Mouse (Mus musculus): ENCODE results near the gene Prss35. TPM values are rescaled to one million over a fixed set of nuclear protein-coding genes. Genes with fewer than 3 reads are reported as not detected.

The Prss35 gene
- polyA plus RNA-seq, 1 experiment from 2014 or later: 8.4 TPM

GRCm38 (mm10) chr9:86728214-86728814 lies 15.1 kb upstream of the Prss35 start:
- Histone ChIP-seq H3K9ac (replicated peaks; ENCODE audit: low read length) (no peak overlapping the region), H3K27me3 (ENCODE audit: insufficient read depth, low read length) (no peaks in the 10 kb centered on the region), H3K4me3 (ENCODE audit: low read length) (no peak overlapping the region), H3K27ac (ENCODE audit: low read length) (no peak overlapping the region), H3K4me1 (ENCODE audit: insufficient read depth, low read length) (no peaks in the 10 kb centered on the region), H3K9me3 (ENCODE audit: low read length) (no peaks in the 10 kb centered on the region), H3K4me2 (replicated peaks; ENCODE audit: low read depth, low read length) (no peak overlapping the region), H3K36me3 (ENCODE audit: insufficient read depth, low read length) (no peaks in the 10 kb centered on the region)
- WGBS: 69% methylated on average over 10 of the region's 10 CpGs
- ATAC-seq (ENCODE audit: low FRiP score, low TSS enrichment): 0 out of 2 replicates have a peak, but pooled peaks have one; percentile 69

DNA sequence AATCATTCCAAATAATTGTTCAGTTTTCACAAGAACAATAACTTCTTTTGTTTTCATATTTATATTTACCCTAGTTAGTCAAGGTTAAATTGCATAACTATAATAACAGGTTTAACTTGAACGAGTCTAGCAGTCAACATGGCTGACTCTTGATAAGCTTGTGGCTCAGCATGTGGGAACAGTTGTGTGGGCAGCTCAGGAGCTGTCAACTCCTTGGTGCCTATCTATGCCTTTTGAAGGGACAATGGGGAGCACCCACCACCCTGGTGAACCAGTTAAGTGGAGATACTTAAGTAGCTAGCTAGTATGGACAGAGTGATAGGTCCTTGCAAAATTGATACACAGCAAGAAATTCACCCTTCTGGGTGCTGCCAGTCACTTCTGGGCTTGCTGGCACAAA lies 14.4 kb upstream of the Prss35 start:
- 79% methylated on average over 1 of the region's 1 CpGs for WGBS
- no peak overlapping the region for H3K27ac ChIP-seq (ENCODE audit: low read length)
- H3K27me3 ChIP-seq (ENCODE audit: insufficient read depth, low read length): no peaks in the 10 kb centered on the region
- no peaks in the 10 kb centered on the region for H3K4me1 ChIP-seq (ENCODE audit: insufficient read depth, low read length)
- no peak overlapping the region for H3K4me3 ChIP-seq (ENCODE audit: low read length)
- H3K9ac ChIP-seq (replicated peaks; ENCODE audit: low read length): no peak overlapping the region
- no peak overlapping the region for H3K4me2 ChIP-seq (replicated peaks; ENCODE audit: low read depth, low read length)
- no peaks in the 10 kb centered on the region for H3K9me3 ChIP-seq (ENCODE audit: low read length)
- no peaks in the 10 kb centered on the region for H3K36me3 ChIP-seq (ENCODE audit: insufficient read depth, low read length)
- ATAC-seq (ENCODE audit: low FRiP score, low TSS enrichment): no peak

GRCm38 (mm10) chr9:86729811-86730210 lies 13.6 kb upstream of the Prss35 start:
- no peaks in the 10 kb centered on the region for H3K4me1 ChIP-seq (ENCODE audit: insufficient read depth, low read length)
- no peaks in the 10 kb centered on the region for H3K27me3 ChIP-seq (ENCODE audit: insufficient read depth, low read length)
- no peak for ATAC-seq (ENCODE audit: low FRiP score, low TSS enrichment)
- H3K4me3 ChIP-seq (ENCODE audit: low read length): no peak overlapping the region
- H3K9me3 ChIP-seq (ENCODE audit: low read length): no peaks in the 10 kb centered on the region
- no peak overlapping the region for H3K27ac ChIP-seq (ENCODE audit: low read length)
- no peaks in the 10 kb centered on the region for H3K36me3 ChIP-seq (ENCODE audit: insufficient read depth, low read length)
- H3K9ac ChIP-seq (replicated peaks; ENCODE audit: low read length): no peak overlapping the region
- H3K4me2 ChIP-seq (replicated peaks; ENCODE audit: low read depth, low read length): no peak overlapping the region
- 91% methylated on average over 3 of the region's 3 CpGs for WGBS

DNA sequence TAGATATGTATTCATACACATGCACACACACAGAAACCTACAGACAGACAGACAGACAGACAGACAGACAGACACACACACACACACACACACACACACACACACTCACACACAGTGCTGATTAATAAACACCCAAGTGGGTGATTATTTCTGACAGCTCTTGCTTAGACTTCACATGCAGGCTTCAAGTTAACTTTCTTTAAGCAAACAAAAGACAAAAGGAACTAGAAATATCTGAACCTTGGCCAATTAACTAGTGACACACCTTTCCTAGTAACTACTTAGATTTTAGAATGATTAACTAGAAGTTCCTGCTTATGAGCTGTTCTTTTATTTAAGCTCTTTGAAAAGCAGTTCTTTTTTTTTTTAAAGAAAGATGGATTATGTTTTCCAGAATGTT lies 9.1 kb upstream of the Prss35 start:
- Histone ChIP-seq H3K36me3 (ENCODE audit: insufficient read depth, low read length) (no peaks in the 10 kb centered on the region), H3K27ac (ENCODE audit: low read length) (no peak overlapping the region), H3K27me3 (ENCODE audit: insufficient read depth, low read length) (no peaks in the 10 kb centered on the region), H3K4me3 (ENCODE audit: low read length) (no peak overlapping the region), H3K9me3 (ENCODE audit: low read length) (no peaks in the 10 kb centered on the region), H3K9ac (replicated peaks; ENCODE audit: low read length) (no peak overlapping the region), H3K4me1 (ENCODE audit: insufficient read depth, low read length) (no peaks in the 10 kb centered on the region), H3K4me2 (replicated peaks; ENCODE audit: low read depth, low read length) (no peak overlapping the region)
- no peak for ATAC-seq (ENCODE audit: low FRiP score, low TSS enrichment)

DNA sequence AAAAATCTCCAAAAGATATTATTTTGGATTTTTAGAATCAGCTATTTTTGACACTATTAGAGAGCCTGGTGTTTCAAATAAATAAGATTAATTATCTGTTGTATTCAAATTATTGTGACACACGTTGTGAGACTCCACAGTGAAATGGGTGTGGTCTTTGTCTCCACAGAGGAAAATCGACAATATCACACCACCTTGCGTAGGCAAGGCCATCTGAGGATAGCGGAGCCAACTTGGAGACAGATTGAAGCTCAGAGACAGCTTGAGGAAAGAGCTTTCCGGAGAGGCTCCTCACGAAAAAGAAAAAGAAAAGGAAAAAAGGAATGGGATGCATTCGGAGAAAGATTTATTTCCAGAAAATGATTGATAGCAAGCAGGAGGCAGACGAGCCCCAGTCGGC lies 8.7 kb upstream of the Prss35 start:
- no peak overlapping the region for H3K27ac ChIP-seq (ENCODE audit: low read length)
- no peaks in the 10 kb centered on the region for H3K9me3 ChIP-seq (ENCODE audit: low read length)
- H3K27me3 ChIP-seq (ENCODE audit: insufficient read depth, low read length): no peaks in the 10 kb centered on the region
- H3K4me3 ChIP-seq (ENCODE audit: low read length): no peak overlapping the region
- no peaks in the 10 kb centered on the region for H3K4me1 ChIP-seq (ENCODE audit: insufficient read depth, low read length)
- WGBS: 62% methylated on average over 9 of the region's 9 CpGs
- no peak overlapping the region for H3K4me2 ChIP-seq (replicated peaks; ENCODE audit: low read depth, low read length)
- no peaks in the 10 kb centered on the region for H3K36me3 ChIP-seq (ENCODE audit: insufficient read depth, low read length)
- ATAC-seq (ENCODE audit: low FRiP score, low TSS enrichment): no peak
- H3K9ac ChIP-seq (replicated peaks; ENCODE audit: low read length): no peak overlapping the region

DNA sequence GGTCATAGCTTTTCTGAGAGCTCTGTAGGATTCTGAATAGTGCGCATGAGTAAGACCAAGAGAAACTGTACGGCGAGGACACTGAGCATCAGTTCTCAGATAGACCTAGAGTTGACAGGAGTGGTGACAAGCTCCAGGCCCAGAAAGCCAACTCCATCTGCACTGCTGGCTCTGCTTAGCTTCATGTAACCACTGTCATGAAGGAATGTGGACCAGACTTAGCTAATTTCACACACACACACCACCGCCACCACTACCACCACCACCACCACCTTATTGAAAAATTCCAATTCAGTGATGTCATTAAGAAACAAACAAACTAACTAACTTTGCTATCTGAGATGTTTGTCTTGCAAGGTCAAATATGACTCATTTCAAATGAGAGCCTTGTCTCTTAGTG lies 6.5 kb upstream of the Prss35 start:
- H3K27me3 ChIP-seq (ENCODE audit: insufficient read depth, low read length): no peaks in the 10 kb centered on the region
- H3K9me3 ChIP-seq (ENCODE audit: low read length): no peaks in the 10 kb centered on the region
- no peak overlapping the region for H3K4me2 ChIP-seq (replicated peaks; ENCODE audit: low read depth, low read length)
- ATAC-seq (ENCODE audit: low FRiP score, low TSS enrichment): no peak
- WGBS: 93% methylated on average over 4 of the region's 4 CpGs
- H3K9ac ChIP-seq (replicated peaks; ENCODE audit: low read length): no peak overlapping the region
- no peaks in the 10 kb centered on the region for H3K4me1 ChIP-seq (ENCODE audit: insufficient read depth, low read length)
- no peak overlapping the region for H3K4me3 ChIP-seq (ENCODE audit: low read length)
- H3K36me3 ChIP-seq (ENCODE audit: insufficient read depth, low read length): no peaks in the 10 kb centered on the region
- no peak overlapping the region for H3K27ac ChIP-seq (ENCODE audit: low read length)

- Histone ChIP-seq H3K9ac (replicated peaks; ENCODE audit: low read length) (no peak overlapping the region), H3K27ac (ENCODE audit: low read length) (no peak overlapping the region), H3K4me2 (replicated peaks; ENCODE audit: low read depth, low read length) (no peak overlapping the region), H3K9me3 (ENCODE audit: low read length) (no peaks in the 10 kb centered on the region), H3K27me3 (ENCODE audit: insufficient read depth, low read length) (no peaks in the 10 kb centered on the region; the same call in 1 of the 2 replicates), H3K36me3 (ENCODE audit: insufficient read depth, low read length) (no peaks in the 10 kb centered on the region), H3K4me1 (ENCODE audit: insufficient read depth, low read length) (peaks cover 2% of the 10 kb centered on the region), H3K4me3 (ENCODE audit: low read length) (no peak overlapping the region)
- no peak for ATAC-seq (ENCODE audit: low FRiP score, low TSS enrichment)
- 32% methylated on average over 1 of the region's 1 CpGs for WGBS
Measured at GRCm38 (mm10) chr9:86738067-86738466, 5.4 kb upstream of the Prss35 start.

GRCm38 (mm10) chr9:86738801-86739200 lies 4.6 kb upstream of the Prss35 start:
- no peaks in the 10 kb centered on the region for H3K36me3 ChIP-seq (ENCODE audit: insufficient read depth, low read length)
- H3K4me3 ChIP-seq (ENCODE audit: low read length): no peak overlapping the region
- no peak overlapping the region for H3K4me2 ChIP-seq (replicated peaks; ENCODE audit: low read depth, low read length)
- H3K9me3 ChIP-seq (ENCODE audit: low read length): no peaks in the 10 kb centered on the region
- H3K27me3 ChIP-seq (ENCODE audit: insufficient read depth, low read length): no peaks in the 10 kb centered on the region; the same call in 1 of the 2 replicates
- no peak for ATAC-seq (ENCODE audit: low FRiP score, low TSS enrichment)
- no peak overlapping the region for H3K9ac ChIP-seq (replicated peaks; ENCODE audit: low read length)
- H3K4me1 ChIP-seq (ENCODE audit: insufficient read depth, low read length): peaks cover 6% of the 10 kb centered on the region
- WGBS: 93% methylated on average over 8 of the region's 8 CpGs
- H3K27ac ChIP-seq (ENCODE audit: low read length): no peak overlapping the region

- ATAC-seq (ENCODE audit: low FRiP score, low TSS enrichment): no peak
- H3K27me3 ChIP-seq (ENCODE audit: insufficient read depth, low read length): no peaks in the 10 kb centered on the region; the same call in 1 of the 2 replicates
- peaks cover 6% of the 10 kb centered on the region for H3K4me1 ChIP-seq (ENCODE audit: insufficient read depth, low read length)
- H3K4me2 ChIP-seq (replicated peaks; ENCODE audit: low read depth, low read length): no peak overlapping the region
- H3K27ac ChIP-seq (ENCODE audit: low read length): no peak overlapping the region
- H3K36me3 ChIP-seq (ENCODE audit: insufficient read depth, low read length): no peaks in the 10 kb centered on the region
- H3K9me3 ChIP-seq (ENCODE audit: low read length): no peaks in the 10 kb centered on the region
- no peak overlapping the region for H3K9ac ChIP-seq (replicated peaks; ENCODE audit: low read length)
- H3K4me3 ChIP-seq (ENCODE audit: low read length): no peak overlapping the region
- 43% methylated on average over 3 of the region's 3 CpGs for WGBS
Measured at GRCm38 (mm10) chr9:86739971-86740370, 3.5 kb upstream of the Prss35 start.

DNA sequence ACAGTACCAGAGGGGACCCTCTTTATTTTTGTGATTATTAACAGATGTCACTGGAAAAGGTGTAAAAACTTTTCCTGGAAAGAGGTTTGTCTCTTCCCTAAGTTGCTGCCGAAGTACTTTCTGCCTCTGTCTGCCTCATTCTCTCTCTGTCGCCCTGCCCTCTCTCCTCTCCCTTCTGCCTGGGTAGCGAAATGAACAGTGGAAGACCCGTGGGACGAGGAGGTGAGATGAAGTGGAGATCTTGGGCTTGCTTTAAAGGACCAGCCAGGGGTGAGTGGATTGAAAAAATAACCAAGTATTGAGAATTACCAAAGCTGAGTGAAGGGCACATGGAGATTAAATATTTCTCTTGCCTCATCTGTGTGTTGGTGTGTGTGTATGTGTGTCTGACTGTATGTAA lies 592 bp downstream of the Prss35 start:
- Histone ChIP-seq H3K36me3 (ENCODE audit: insufficient read depth, low read length) (no peaks in the 10 kb centered on the region), H3K4me2 (replicated peaks; ENCODE audit: low read depth, low read length) (no peak overlapping the region), H3K27ac (ENCODE audit: low read length) (no peak overlapping the region), H3K4me1 (ENCODE audit: insufficient read depth, low read length) (peaks cover 6% of the 10 kb centered on the region), H3K9ac (replicated peaks; ENCODE audit: low read length) (no peak overlapping the region), H3K4me3 (ENCODE audit: low read length) (peak overlapping the region; percentile 31; the same call in 1 of the 2 replicates), H3K9me3 (ENCODE audit: low read length) (no peaks in the 10 kb centered on the region), H3K27me3 (ENCODE audit: insufficient read depth, low read length) (no peaks in the 10 kb centered on the region; the same call in none of the 2 replicates)
- 36% methylated on average over 5 of the region's 5 CpGs for WGBS
- no peak for ATAC-seq (ENCODE audit: low FRiP score, low TSS enrichment)
